Mouse (Mus musculus) C2C12 (cell line): Measurements from ENCODE around the gene Fcgr2b. TPM values are rescaled to one million over a fixed set of nuclear protein-coding genes. Genes with fewer than 3 reads are reported as not detected.

Source experiments
- H3K27me3 ChIP-seq: one replicate; pipeline ENCODE4 v1.6.1; 2011; ENCODE audit not compliant: control insufficient read depth, insufficient read depth, insufficient read length
- H3K36me3 ChIP-seq: one replicate; pipeline ENCODE4 v1.6.1; 2011; ENCODE audit not compliant: control insufficient read depth, insufficient read depth
- H3K4me3 ChIP-seq: one replicate; pipeline ENCODE4 v1.5.1; 2011; ENCODE audit warnings: mild to moderate bottlenecking, control low read depth; ENCODE audit not compliant: poor library complexity, insufficient read depth, severe bottlenecking
- H3K79me2 ChIP-seq: one replicate; pipeline ENCODE4 v1.6.1; 2011; ENCODE audit not compliant: control insufficient read depth, insufficient read depth
- H3K79me3 ChIP-seq: one replicate; pipeline ENCODE4 v1.6.1; 2011; ENCODE audit warnings: low read depth, control low read depth
- H3ac ChIP-seq: one replicate; pipeline ENCODE3; 2011; ENCODE audit warnings: low read depth; ENCODE audit not compliant: control insufficient read depth, insufficient read length
- CEBPB ChIP-seq: IDR thresholded peaks from one replicate; pipeline ENCODE4 v1.6.1; 2011; ENCODE audit warnings: low read depth, mild to moderate bottlenecking, control low read depth, moderate library complexity
- CTCF ChIP-seq: IDR thresholded peaks from one replicate; pipeline ENCODE4 v1.5.1; 2011; ENCODE audit not compliant: control insufficient read depth, insufficient read depth, insufficient read length
- FOSL1 ChIP-seq: IDR thresholded peaks from one replicate; pipeline ENCODE4 v1.8.0; 2011; ENCODE audit warnings: mild to moderate bottlenecking, low read length; ENCODE audit not compliant: poor library complexity, insufficient read depth, severe bottlenecking
- MAX ChIP-seq: IDR thresholded peaks from one replicate; pipeline ENCODE4 v1.6.1; 2011; ENCODE audit warnings: mild to moderate bottlenecking, control low read depth
- MYOD1 ChIP-seq: IDR thresholded peaks from one replicate; pipeline ENCODE4 v1.6.1; 2011; ENCODE audit warnings: low read depth; ENCODE audit not compliant: control insufficient read depth, insufficient read length
- MYOG ChIP-seq: IDR thresholded peaks from one replicate; pipeline ENCODE4 v1.6.1; 2011; ENCODE audit not compliant: control insufficient read depth, insufficient read length; ENCODE audit errors: extremely low read depth
- USF1 ChIP-seq: IDR thresholded peaks from one replicate; pipeline ENCODE4 v1.6.1; 2011; ENCODE audit warnings: low read depth, mild to moderate bottlenecking, control low read depth, moderate library complexity
- polyA plus RNA-seq: library from polyadenylated mRNA; unstranded; fragments of >200 nt; fragmentation: generic; extraction: Trizol; gene quantifications from one replicate; pipeline ENCODE4 v1.2.1, GENCODE M21; 2012; ENCODE audit warnings: missing spikeins

Fcgr2b gene
- polyA plus RNA-seq, 1 experiment: 0.06 TPM

DNA sequence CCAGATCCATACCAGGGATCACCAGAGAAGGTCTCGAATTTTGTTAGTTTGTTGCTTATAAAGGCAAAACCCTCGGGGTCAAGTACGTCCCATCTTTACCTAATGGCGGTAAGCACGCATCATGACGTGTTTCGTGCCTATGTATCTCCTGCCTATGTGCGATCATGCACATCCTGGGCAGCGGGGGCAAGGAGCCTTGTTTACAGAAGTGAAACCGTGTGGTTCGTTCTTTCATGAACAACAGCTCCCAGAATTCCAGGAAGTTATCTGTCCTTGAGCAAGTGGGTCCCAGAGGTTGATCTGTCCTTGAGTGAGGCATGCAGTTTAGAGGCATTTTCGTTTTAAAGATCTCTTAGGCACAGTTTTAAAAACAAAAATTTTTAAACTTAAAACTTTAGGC lies 37.1 kb downstream of the Fcgr2b start:
- H3K79me3 ChIP-seq: no peaks in the 10 kb centered on the region
- TF ChIP-seq CEBPB (no peak), MYOD1 (no peak), FOSL1 (no peak), CTCF (no peak), USF1 (no peak), MAX (no peak), MYOG (no peak)
- no peaks in the 10 kb centered on the region for H3K27me3 ChIP-seq
- no peaks in the 10 kb centered on the region for H3K79me2 ChIP-seq
- H3ac ChIP-seq: no peak overlapping the region
- no peaks in the 10 kb centered on the region for H3K36me3 ChIP-seq
- H3K4me3 ChIP-seq: no peak overlapping the region

DNA sequence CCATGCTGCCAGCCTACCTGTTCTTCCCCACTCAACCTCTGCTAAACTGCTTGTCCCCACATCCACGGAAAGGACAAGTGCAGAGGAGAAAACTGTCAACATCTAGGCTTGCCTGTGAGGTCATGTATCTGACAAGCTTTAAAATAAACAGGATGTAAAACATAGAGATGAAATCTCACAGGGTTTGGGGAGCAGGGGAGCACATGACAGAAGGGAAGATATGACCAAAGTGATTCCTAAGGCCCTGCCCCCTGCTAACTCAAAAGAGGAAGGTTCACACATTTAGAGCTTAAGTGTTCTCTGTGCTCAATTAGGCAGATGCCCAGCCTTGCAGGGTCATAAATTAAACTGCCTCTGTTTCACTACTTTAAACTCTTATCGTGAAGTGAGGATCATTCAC lies 42.0 kb downstream of the Fcgr2b start:
- H3K4me3 ChIP-seq: no peak overlapping the region
- no peaks in the 10 kb centered on the region for H3K27me3 ChIP-seq
- no peaks in the 10 kb centered on the region for H3K79me2 ChIP-seq
- TF ChIP-seq MAX (no peak), CEBPB (no peak), MYOD1 (no peak), MYOG (no peak), CTCF (no peak), USF1 (no peak), FOSL1 (no peak)
- no peaks in the 10 kb centered on the region for H3K79me3 ChIP-seq
- H3K36me3 ChIP-seq: no peaks in the 10 kb centered on the region
- no peak overlapping the region for H3ac ChIP-seq

DNA sequence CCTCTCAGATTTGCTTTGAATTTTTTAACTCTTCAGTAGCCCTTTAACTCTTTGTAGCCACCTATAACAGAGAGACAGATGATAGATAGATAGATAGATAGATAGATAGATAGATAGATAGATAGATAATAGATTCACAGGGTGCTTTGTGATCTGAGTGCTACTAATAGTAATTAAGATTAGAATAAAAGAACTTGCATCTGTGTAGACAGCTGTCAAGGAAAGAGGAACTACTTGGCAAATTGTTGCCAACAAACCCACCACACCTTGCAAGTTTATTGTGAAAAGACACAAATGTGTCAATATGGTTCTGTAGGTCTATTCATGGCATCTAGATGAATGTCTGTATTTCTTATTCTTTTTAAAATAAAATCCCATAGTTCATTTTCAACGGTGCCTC lies 42.4 kb downstream of the Fcgr2b start:
- Histone ChIP-seq H3K79me2 (no peaks in the 10 kb centered on the region), H3ac (no peak overlapping the region), H3K79me3 (no peaks in the 10 kb centered on the region), H3K36me3 (no peaks in the 10 kb centered on the region), H3K27me3 (no peaks in the 10 kb centered on the region), H3K4me3 (no peak overlapping the region)
- TF ChIP-seq CEBPB: no peak
- no peak for TF ChIP-seq MAX
- no peak for TF ChIP-seq CTCF
- no peak for TF ChIP-seq USF1

DNA sequence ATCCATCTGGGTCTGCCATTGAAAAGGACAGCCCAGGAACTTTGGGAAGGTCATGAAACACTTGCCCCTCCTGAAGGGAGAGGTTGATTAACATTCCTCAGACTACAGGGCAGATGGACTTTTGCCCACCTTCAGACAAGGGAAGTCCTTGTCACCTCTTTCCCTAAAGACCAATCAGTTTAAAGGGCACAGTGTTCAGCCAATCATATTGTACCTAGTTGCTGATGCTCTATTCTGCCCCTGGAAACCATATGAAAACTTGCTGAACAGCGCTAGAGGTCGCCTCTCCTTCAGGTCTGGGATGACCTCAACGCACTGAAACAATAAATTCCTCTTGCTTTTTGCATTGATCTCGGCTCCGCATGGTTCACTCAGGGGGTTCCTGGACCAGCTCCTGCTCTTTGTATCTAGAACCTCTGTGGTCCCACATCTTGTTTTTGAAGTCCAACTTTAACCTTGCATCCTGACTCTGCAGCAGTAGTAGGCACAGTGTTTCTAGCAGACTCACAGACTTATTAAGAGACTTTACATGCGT lies 42.9 kb downstream of the Fcgr2b start:
- no peaks in the 10 kb centered on the region for H3K79me2 ChIP-seq
- no peaks in the 10 kb centered on the region for H3K27me3 ChIP-seq
- H3K36me3 ChIP-seq: no peaks in the 10 kb centered on the region
- TF ChIP-seq CEBPB (no peak), MYOD1 (no peak), MYOG (no peak), USF1 (no peak), MAX (no peak), FOSL1 (no peak), CTCF (no peak)
- H3K79me3 ChIP-seq: no peaks in the 10 kb centered on the region
- no peak overlapping the region for H3ac ChIP-seq
- H3K4me3 ChIP-seq: no peak overlapping the region

DNA sequence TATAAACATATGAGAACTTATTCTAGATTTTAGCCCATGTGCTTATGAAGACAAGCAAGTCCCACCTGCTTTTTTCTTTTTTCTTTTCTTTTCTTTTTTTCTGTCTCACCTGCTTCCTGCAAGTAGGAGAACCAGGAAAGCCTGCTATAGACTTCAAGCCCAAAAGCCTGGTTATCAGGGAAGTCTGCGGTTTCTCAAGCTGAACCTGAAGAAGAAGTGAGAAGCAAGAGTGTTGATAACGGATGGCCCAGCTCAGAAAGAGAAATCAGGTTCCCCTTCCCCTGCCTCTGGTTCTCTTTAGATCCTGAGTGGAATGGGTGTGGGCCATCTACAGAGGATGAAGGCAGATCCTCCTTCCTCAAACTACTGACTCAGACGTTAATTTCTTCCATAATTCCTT lies 44.3 kb downstream of the Fcgr2b start:
- H3K79me2 ChIP-seq: no peaks in the 10 kb centered on the region
- no peaks in the 10 kb centered on the region for H3K79me3 ChIP-seq
- H3ac ChIP-seq: no peak overlapping the region
- H3K36me3 ChIP-seq: no peaks in the 10 kb centered on the region
- TF ChIP-seq MYOG: no peak
- H3K4me3 ChIP-seq: no peak overlapping the region
- no peaks in the 10 kb centered on the region for H3K27me3 ChIP-seq

DNA sequence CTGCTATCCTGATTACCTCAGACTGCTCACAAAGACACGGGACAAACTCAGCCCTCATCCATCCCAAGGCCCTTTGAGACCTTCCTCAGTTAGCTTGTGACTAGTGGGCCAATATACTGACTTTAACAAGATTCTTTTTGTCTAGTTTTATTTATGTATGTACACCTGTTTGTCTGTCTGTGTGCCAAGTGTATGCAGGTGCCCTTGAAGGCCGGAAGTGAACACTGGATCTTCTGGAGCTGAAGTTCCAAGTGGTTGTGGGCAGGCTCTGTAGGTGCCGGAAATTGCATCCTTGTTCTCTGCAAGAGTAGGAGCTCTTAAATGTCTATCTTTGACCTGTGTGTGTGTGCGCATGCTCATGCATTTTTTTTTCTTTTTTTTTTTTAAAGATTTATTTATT lies 47.1 kb downstream of the Fcgr2b start:
- no peak overlapping the region for H3ac ChIP-seq
- H3K4me3 ChIP-seq: no peak overlapping the region
- H3K79me3 ChIP-seq: no peaks in the 10 kb centered on the region
- no peak for TF ChIP-seq MAX
- no peak for TF ChIP-seq MYOD1
- TF ChIP-seq USF1: no peak
- TF ChIP-seq FOSL1: no peak
- no peak for TF ChIP-seq MYOG
- TF ChIP-seq CEBPB: no peak
- TF ChIP-seq CTCF: no peak
- no peaks in the 10 kb centered on the region for H3K79me2 ChIP-seq
- no peaks in the 10 kb centered on the region for H3K36me3 ChIP-seq
- H3K27me3 ChIP-seq: no peaks in the 10 kb centered on the region

DNA sequence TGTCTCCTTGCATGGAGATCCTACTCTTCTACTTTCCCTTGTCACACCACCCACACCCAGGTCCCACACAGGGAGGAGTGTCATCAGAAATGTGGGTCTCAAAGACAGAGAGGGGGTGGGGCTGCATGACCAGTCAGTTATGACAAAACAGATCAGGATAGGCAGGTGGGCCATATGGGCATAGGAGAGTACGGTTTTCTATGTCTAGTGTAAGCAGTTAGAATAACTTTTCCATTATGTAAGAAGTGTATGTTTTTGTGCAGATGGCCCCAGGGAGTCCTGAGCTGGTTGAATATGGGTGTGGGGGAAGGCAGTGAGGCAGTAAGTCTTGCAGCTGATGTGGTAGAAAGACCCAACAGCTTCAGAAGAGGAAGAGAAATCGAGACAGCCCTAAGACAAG lies 47.9 kb downstream of the Fcgr2b start:
- H3K79me2 ChIP-seq: no peaks in the 10 kb centered on the region
- no peaks in the 10 kb centered on the region for H3K27me3 ChIP-seq
- H3K4me3 ChIP-seq: no peak overlapping the region
- H3ac ChIP-seq: no peak overlapping the region
- no peaks in the 10 kb centered on the region for H3K36me3 ChIP-seq
- no peaks in the 10 kb centered on the region for H3K79me3 ChIP-seq
- TF ChIP-seq USF1 (no peak), FOSL1 (no peak), CTCF (no peak), MYOG (no peak), MAX (no peak), CEBPB (no peak), MYOD1 (no peak)
